Mouse (Mus musculus): ENCODE measurements around the gene Slc35b4. TPM values are rescaled to one million over a fixed set of nuclear protein-coding genes. Genes with fewer than 3 reads are reported as not detected.

The Slc35b4 gene
- total RNA-seq, 2 experiments from 2014 or later, result 33.2 to 36.9 TPM

GRCm38 (mm10) chr6:34132391-34132790 is 44.5 kb downstream of the Slc35b4 start:
- no peak for DNase-seq

GRCm38 (mm10) chr6:34129261-34129660 is 47.6 kb downstream of the Slc35b4 start:
- DNase-seq, result no peak

- DNase-seq, result no peak
Observed at GRCm38 (mm10) chr6:34124401-34124800, 52.5 kb downstream of the Slc35b4 start.

- no peak for DNase-seq
Observed at GRCm38 (mm10) chr6:34116838-34117478, 60.0 kb downstream of the Slc35b4 start.

GRCm38 (mm10) chr6:34111406-34111805 is 65.5 kb downstream of the Slc35b4 start:
- DNase-seq, result no peak

- DNase-seq, result no peak
Observed at GRCm38 (mm10) chr6:34110571-34110970, 66.3 kb downstream of the Slc35b4 start.

Other genes starting within 250 kb of the Slc35b4 start
- under 1 TPM; 0.43 to 0.60 TPM for gene Lrguk, start 147.7 kb downstream of the Slc35b4 start, total RNA-seq (2021)
- gene Akr1b3, start 140.4 kb upstream of the Slc35b4 start, total RNA-seq (2021), result 100 to 1,000 TPM; 324 to 405 TPM
- gene Akr1b8, start 177.0 kb upstream of the Slc35b4 start, total RNA-seq (2021), result 100 to 1,000 TPM; 233 to 373 TPM
- 100 to 1,000 TPM; 142 to 220 TPM for gene Akr1b10, start 207.1 kb upstream of the Slc35b4 start, total RNA-seq (2021)
- 1,000 to 10,000 TPM; 2,443 to 8,516 TPM for gene Akr1b7, start 235.2 kb upstream of the Slc35b4 start, total RNA-seq (2021)

All from adrenal gland, postnatal 36 days (tissue).